Mouse (Mus musculus) spleen, postnatal 0 days (tissue): ENCODE data around the gene Bbs12. TPM values are rescaled to one million over a fixed set of nuclear protein-coding genes. Genes with fewer than 3 reads are reported as not detected.

Source experiments
- polyA plus RNA-seq: library from polyadenylated mRNA; unstranded; fragments of >200 nt; fragmentation: Nextera tagmentation; extraction: Ambion mirVana; gene quantifications from 2 replicates; pipeline ENCODE4 v1.2.1, GENCODE M21; 2015

The Bbs12 gene
- 6.5 and 6.8 TPM in 2 replicates for polyA plus RNA-seq

DNA sequence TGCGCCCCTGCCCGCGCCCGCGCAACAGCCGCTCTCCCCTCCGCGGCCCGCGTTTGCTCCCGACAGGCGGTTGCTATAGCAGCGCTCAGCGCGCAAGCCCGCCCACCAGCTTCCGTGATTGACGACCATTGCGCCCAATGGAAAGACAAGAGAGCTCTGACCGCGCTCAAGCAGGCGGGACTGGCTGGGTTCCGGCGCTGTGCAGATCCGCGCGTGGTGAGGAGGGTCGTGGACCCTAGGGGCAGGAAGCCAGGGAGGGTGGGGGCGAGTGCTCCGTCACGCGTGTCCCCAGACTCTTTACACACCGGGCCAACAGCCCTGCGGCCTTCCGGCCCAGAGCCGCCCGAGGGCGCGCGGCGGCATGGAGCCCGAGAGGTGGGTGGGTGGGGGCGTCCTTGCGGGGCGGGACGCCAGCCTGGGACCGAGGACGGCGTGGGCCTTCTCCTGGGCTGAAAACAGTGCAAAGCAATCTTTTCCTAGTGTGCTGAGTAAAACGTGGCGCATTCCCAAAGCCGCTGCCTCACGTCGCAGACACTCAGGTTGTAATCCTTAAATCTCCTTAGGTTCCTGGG is at the start of gene Bbs12, which contains the start of gene Cetn4:
Gene Bbs12, plus strand, starts transcription at position 185 of the 572 bp plus-strand sequence.
Gene Cetn4, minus strand, starts transcription at position 339 of the 572 bp plus-strand sequence.

DNA sequence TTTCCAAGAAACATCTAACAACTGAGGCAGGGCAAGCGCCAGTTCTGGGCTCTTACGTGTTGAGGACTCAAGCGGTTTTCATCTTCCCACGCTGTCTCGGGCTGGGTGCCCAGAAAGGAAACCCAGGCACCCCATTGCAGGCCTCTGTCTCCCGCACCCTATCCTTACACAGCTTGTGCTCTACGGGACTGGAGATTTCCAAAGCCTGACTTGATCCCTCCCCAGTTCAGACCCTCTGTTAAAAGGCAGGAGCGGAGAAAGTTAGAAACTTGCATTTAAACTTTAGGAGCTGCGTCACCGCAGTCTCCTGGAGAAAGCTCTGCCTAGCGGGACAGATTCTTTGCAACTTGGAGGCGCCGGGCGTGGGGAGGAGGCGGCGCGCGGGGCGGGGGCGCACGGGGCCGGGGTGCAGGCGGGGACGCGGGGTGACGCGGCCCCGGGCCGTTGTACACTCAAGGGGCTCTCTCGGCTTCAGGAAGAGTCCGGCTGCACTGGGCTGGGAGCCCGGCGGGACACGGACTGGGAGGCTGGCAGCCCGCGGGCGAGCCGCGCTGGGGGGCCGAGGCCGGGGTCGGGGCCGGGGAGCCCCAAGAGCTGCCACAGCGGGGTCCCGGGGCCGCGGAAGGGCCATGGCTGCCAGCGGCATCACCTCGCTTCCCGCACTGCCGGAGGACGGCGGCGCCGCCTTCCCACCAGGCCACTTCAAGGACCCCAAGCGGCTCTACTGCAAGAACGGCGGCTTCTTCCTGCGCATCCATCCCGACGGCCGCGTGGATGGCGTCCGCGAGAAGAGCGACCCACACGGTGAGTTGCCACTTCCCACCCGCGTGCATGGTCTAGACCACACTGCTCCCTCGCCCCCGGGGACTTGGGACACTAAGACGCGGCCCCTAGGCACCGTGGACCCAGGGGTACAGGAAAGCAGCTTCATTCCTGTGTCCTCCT is 36.1 kb downstream of the Bbs12 start, which contains the start of gene Fgf2:
Gene Fgf2, plus strand, starts transcription at position 126 of the 945 bp plus-strand sequence.

Other genes with a start within 250 kb of the Bbs12 start
- gene Adad1, start 249.0 kb upstream of the Bbs12 start, polyA plus RNA-seq, result 0.06 TPM in 1 of 2 replicates, not detected in the other
- 0.19 and 0.23 TPM in 2 replicates for gene Il2, start 186.6 kb upstream of the Bbs12 start, polyA plus RNA-seq
- not detected in 2 replicates for gene Il21, start 79.9 kb upstream of the Bbs12 start, polyA plus RNA-seq
- gene Cetn4, start 154 bp downstream of the Bbs12 start, polyA plus RNA-seq, result 4.0 and 5.6 TPM in 2 replicates
- gene Fgf2, start 35.8 kb downstream of the Bbs12 start, polyA plus RNA-seq, result 2.0 and 2.7 TPM in 2 replicates
- 17.6 and 24.6 TPM in 2 replicates for gene Spata5, start 107.3 kb downstream of the Bbs12 start, polyA plus RNA-seq
- gene Nudt6, start 107.7 kb downstream of the Bbs12 start, polyA plus RNA-seq, result 7.1 and 7.8 TPM in 2 replicates